Mouse (Mus musculus) megakaryocyte, embryonic 14.5 days (primary cell): ENCODE measurements around the gene Shisal2b. TPM values are rescaled to one million over a fixed set of nuclear protein-coding genes. Genes with fewer than 3 reads are reported as not detected.

ENCODE experiments used
- H3K27me3 ChIP-seq: replicated peaks from 2 replicates; pipeline ENCODE3; 2012; ENCODE audit warnings: inconsistent platforms
- H3K36me3 ChIP-seq: replicated peaks from 2 replicates; pipeline ENCODE3; 2012; ENCODE audit warnings: low read length, inconsistent platforms, mixed read lengths
- H3K4me1 ChIP-seq: 2 replicates; pipeline ENCODE4 v1.6.1; 2012; ENCODE audit warnings: inconsistent platforms
- H3K4me3 ChIP-seq: replicated peaks from 2 replicates; pipeline ENCODE3; 2012; ENCODE audit warnings: moderate library complexity, mild to moderate bottlenecking, inconsistent platforms
- H3K9me3 ChIP-seq: 2 replicates; pipeline ENCODE4 v1.6.1; 2012; ENCODE audit warnings: inconsistent platforms
- FLI1 ChIP-seq: IDR thresholded peaks from 2 replicates; pipeline ENCODE4 v1.6.1; 2012; ENCODE audit warnings: low read length, inconsistent platforms, mixed read lengths
- GATA1 ChIP-seq: IDR thresholded peaks from 3 replicates; pipeline ENCODE4 v1.6.1; 2012; ENCODE audit warnings: mixed read lengths, low read length, inconsistent platforms, borderline replicate concordance
- polyA plus RNA-seq: library from polyadenylated mRNA; stranded (reverse); fragments of >175 nt; gene quantifications from 2 replicates; pipeline ENCODE4 v1.2.3, GENCODE M21; 2012; ENCODE audit warnings: low replicate concordance; ENCODE audit not compliant: insufficient read depth

Gene Shisal2b
- polyA plus RNA-seq, 1 experiment, result not detected

DNA sequence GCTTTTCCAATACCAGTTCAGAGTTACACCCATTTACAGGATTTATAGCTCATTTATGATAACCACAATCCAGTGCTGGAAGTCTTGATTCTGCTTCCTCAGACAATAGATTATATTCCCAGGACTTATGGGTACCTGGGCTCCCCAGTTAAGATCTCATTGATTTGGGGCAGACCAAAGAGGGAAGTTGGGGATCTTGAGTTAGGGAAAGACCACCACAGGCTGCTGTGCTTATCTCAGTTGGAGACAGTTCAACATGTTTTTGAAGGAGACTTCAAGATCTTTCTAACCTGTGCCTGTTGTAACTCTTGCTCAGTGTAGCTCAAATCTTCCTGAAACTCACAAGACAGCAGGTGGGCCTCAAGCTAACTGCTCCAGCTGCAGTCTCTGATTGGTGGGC, 42.5 kb downstream of the Shisal2b start:
- no peaks in the 10 kb centered on the region for H3K27me3 ChIP-seq
- peaks cover 48% of the 10 kb centered on the region for H3K36me3 ChIP-seq
- no peak for TF ChIP-seq GATA1
- TF ChIP-seq FLI1, result no peak
- H3K4me1 ChIP-seq, result peaks cover 57% of the 10 kb centered on the region
- no peaks in the 10 kb centered on the region for H3K9me3 ChIP-seq
- no peak overlapping the region for H3K4me3 ChIP-seq

DNA sequence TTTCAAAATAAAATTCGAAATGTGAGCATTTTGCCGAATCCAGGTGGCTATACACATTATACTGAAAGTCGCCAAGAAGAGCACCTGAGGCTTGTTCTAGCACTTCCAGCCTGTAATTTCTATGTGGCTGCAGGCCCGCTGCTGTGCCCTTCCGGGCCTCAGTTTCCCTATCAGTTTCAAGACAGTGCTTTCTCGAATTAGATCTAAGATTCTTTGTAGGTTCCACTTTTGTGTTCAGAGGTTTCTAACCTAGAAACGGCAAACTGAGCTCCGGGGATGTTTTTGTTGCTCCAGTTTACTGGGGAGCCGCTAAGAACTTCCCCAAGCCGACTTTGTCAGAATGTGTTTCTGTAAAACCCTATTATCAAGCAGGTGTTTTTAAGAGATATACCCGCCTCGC, 46.0 kb downstream of the Shisal2b start:
- TF ChIP-seq FLI1 (no peak), GATA1 (no peak)
- peaks cover 41% of the 10 kb centered on the region for H3K4me1 ChIP-seq
- peaks cover 31% of the 10 kb centered on the region for H3K36me3 ChIP-seq
- no peaks in the 10 kb centered on the region for H3K9me3 ChIP-seq
- peak overlapping the region; percentile 98 for H3K4me3 ChIP-seq
- no peaks in the 10 kb centered on the region for H3K27me3 ChIP-seq

DNA sequence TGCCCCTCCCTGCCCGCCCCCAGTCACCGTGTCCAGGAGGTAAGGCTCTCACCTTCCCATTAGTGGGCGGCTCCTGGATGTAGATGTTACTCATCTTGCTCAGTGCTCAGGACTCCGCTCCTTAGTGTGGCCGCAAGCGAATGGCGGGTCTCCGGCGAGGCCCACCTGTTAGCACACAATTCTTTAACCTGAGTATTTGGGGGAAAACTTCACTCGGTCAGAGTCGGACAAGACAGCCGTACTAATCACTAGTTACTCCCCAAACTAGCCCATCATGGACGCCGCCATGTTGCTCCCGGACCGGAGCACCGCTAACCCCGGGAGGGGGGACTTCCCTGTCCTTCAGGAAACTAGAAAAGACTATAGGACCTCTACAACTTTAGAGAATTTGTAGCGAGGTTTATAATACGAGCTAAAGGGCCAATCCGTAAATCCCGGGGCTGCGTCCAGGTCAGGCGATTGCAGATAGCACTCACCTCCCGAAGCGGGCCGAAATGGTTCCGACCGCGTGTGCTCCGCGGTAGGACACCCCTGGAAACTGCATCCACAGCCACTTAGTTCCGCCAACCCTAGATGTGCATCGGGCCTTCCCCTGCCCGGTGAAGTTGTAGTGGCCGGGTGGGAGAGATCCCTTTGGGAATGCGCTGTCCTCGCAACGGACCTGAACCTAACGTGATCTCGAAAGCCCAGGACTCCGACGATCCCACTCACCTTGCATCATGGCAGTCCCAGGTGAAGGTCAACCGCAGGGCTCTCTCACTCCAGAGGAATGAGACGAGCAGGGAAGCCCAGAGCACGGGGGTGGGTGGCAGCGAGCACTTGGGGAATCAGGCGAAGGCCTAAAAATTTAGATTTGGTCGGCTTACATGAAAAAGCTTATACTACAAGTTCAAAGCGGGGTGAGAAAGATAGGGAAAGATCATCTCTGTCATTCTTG, 46.8 kb downstream of the Shisal2b start, which contains the start of gene Cwc27:
TSS of gene Cwc27 (minus strand) at position 508 of the 937 bp plus-strand sequence.
- Histone ChIP-seq H3K9me3 (no peaks in the 10 kb centered on the region), H3K4me3 (peak within 1 kb of the TSS; percentile 98), H3K36me3 (peaks cover 29% of the 10 kb centered on the region), H3K27me3 (no peaks in the 10 kb centered on the region), H3K4me1 (peaks cover 35% of the 10 kb centered on the region)
- no peak for TF ChIP-seq GATA1

DNA sequence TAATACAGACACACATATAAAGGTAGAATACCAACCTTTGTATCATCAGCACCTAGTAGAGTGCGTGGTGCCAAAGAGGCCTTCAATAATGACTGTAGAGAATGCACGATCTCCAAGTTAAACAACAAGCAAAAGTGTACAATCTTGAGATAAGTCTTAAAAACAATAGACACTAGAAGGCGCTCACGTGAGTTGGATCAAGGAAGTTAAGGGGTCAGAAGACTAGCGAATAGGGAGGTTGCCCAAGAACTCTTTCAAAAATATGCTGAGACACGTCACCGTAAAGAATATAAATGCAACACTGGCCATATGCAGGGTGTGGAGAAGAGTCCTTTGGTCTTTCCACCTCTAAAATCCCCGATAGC, 47.4 kb downstream of the Shisal2b start:
- Histone ChIP-seq H3K9me3 (no peaks in the 10 kb centered on the region), H3K4me1 (peaks cover 33% of the 10 kb centered on the region), H3K4me3 (peak overlapping the region; percentile 98), H3K27me3 (no peaks in the 10 kb centered on the region), H3K36me3 (peaks cover 30% of the 10 kb centered on the region)
- no peak for TF ChIP-seq GATA1
- TF ChIP-seq FLI1, result no peak

DNA sequence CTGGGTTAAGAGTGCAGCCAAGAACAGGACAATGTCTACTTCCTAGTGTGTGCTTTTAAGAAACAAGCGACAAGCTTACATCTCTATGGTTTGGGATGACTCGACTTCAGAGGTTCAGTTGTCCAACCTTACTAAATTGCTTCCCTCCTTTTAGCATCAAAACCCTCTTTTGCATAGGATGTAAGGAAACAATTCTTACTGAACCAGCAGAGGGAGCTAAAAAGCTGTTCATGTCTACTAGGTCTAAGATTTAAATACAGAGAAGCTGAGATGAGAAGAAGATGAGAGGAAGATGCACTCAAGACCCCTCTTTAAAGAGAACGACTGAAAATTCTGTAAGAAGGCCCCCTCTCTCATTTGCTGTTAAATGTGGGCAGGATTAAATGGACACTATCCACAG, 58.0 kb downstream of the Shisal2b start:
- no peak for TF ChIP-seq FLI1
- no peak for TF ChIP-seq GATA1
- peaks cover 78% of the 10 kb centered on the region for H3K36me3 ChIP-seq
- H3K4me1 ChIP-seq, result no peaks in the 10 kb centered on the region
- H3K27me3 ChIP-seq, result no peaks in the 10 kb centered on the region
- no peaks in the 10 kb centered on the region for H3K9me3 ChIP-seq
- no peak overlapping the region for H3K4me3 ChIP-seq

DNA sequence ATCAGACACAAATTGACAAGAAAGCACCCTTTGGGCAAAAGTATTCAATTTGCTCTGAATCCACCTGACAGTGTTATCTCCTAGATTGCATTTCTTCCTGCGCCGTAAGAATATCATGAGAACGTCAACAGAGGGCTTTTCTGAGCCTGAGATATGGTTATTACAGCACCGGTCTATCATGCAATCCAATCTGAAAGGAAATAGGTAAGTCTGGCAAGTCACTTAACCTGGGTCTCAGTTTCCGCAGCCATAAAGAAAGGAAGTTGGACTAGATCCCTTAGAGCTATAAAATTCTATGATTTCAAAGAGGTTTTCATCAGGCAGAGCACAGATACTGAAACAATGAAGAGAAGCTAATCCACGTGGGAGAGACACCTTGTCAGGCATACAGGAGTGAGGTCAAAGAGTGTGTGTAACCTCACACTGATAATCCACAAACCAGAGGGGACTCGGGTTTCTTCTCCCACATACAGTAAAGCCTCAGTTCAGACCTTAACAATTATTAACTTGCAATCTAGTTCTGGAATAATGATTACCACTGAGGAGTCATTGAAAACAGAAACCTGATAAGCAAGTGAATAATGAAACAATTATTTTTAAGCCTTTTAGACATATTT, 64.0 kb downstream of the Shisal2b start:
- Histone ChIP-seq H3K4me1 (0 out of 2 replicates have a peak, but pooled peaks cover under 1% of the 10 kb centered on the region), H3K4me3 (no peak overlapping the region), H3K27me3 (no peaks in the 10 kb centered on the region), H3K36me3 (peaks cover 74% of the 10 kb centered on the region), H3K9me3 (no peaks in the 10 kb centered on the region)
- no peak for TF ChIP-seq GATA1
- no peak for TF ChIP-seq FLI1

DNA sequence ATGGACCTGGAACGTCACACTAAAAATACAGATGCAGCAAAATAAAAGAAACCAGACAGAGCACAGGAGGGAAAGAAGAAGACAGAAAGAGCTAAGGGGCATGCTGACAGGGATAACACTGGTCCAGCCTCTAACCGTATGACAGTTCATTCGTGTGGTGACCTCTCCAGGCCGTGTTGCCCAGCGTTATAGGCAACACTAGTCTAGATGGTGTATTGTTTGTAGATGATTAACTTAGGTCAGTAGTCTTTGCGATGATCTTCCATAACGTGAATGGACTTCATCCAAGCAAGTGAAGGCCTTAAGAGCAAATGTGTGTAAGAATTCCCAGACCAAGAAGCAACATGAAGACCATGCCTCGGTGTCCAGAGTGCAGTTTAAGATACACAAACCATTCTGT, 64.6 kb downstream of the Shisal2b start:
- TF ChIP-seq FLI1 (no peak), GATA1 (no peak)
- Histone ChIP-seq H3K4me3 (no peak overlapping the region), H3K4me1 (0 out of 2 replicates have a peak, but pooled peaks cover 3% of the 10 kb centered on the region), H3K27me3 (no peaks in the 10 kb centered on the region), H3K9me3 (no peaks in the 10 kb centered on the region), H3K36me3 (peaks cover 74% of the 10 kb centered on the region)

Other genes with a start within 250 kb of the Shisal2b start
- gene Srek1ip1, start 71.4 kb downstream of the Shisal2b start, polyA plus RNA-seq, result 2.8 TPM in 1 of 2 replicates, not detected in the other
- 3.6 TPM in 1 of 2 replicates, not detected in the other for gene Cwc27, start 46.8 kb downstream of the Shisal2b start, polyA plus RNA-seq
- 0.17 TPM in 1 of 2 replicates, not detected in the other for gene Rgs7bp, start 191.0 kb upstream of the Shisal2b start, polyA plus RNA-seq
- gene 4933425L06Rik, start 218.2 kb upstream of the Shisal2b start, polyA plus RNA-seq, result not detected in 2 replicates